Mouse (Mus musculus) cerebellum, adult 2 months (tissue): ENCODE measurements around the gene Agrp.

Source experiments
- CTCF ChIP-seq: fragments of 200-500 bp; IDR thresholded peaks from 2 replicates; pipeline ENCODE4 v1.5.1; 2011; ENCODE audit warnings: low read depth, mild to moderate bottlenecking, control low read depth, low read length, moderate library complexity, borderline replicate concordance; ENCODE audit not compliant: insufficient read depth
- POLR2A ChIP-seq: fragments of 200-500 bp; IDR thresholded peaks from 2 replicates; pipeline ENCODE4 v1.6.1; 2011; ENCODE audit warnings: low read length, control low read depth, borderline replicate concordance; ENCODE audit not compliant: insufficient read depth

GRCm38 (mm10) chr8:105661167-105661566 lies 24.0 kb upstream of the Agrp start:
- peak; percentile 42; the same call in 1 of the 2 replicates for TF ChIP-seq CTCF
- TF ChIP-seq POLR2A: no peak
